Mouse (Mus musculus) liver, embryonic 14.5 days (tissue): ENCODE measurements at regions not wholly inside any gene's neighbourhood (a gene's known extent, or its start where the extent isn't known, plus 50 kb on each side); places are given as distances from the start of the nearest gene placed in this dataset.
"Not testable (repeated sequence)": the region's sequence is repeated elsewhere in the genome, so short reads cannot be mapped to it uniquely, and the experiment has no call there.

Source experiments
- ATAC-seq: fragments of 200-750 bp; cut with Nextera tagmentation; 2 replicates; pipeline ENCODE4 v1.8.0; 2017; ENCODE audit warnings: moderate number of reproducible peaks, mild to moderate bottlenecking, moderate library complexity; ENCODE audit not compliant: insufficient read depth
- DNase-seq, 3 experiments: peaks; one replicate each; pipeline ENCODE4 v3.0.0-alpha.2; 2012 to 2013; ENCODE audit warnings: low read depth in 3 of 3, low spot score in 3 of 3
- H3K27ac ChIP-seq: fragments of 300-500 bp; sonication (generic); 2 replicates; pipeline ENCODE4 v1.5.1; 2014; ENCODE audit warnings: moderate library complexity, mild to moderate bottlenecking, control low read depth, inconsistent platforms
- H3K27me3 ChIP-seq: fragments of 300-500 bp; sonication (generic); 2 replicates; pipeline ENCODE4 v1.6.1; 2014; ENCODE audit warnings: mild to moderate bottlenecking, low read length, moderate library complexity; ENCODE audit not compliant: control insufficient read depth, insufficient read depth
- H3K36me3 ChIP-seq: fragments of 300-500 bp; sonication (generic); replicated peaks from 2 replicates; pipeline ENCODE4 v1.6.1; 2014; ENCODE audit warnings: low read depth; ENCODE audit not compliant: control insufficient read depth, insufficient read depth
- H3K4me1 ChIP-seq, 2 experiments: fragments of 200-500 bp in 1 of 2; fragments of 300-500 bp in 1 of 2; sonication (generic) in 1 of 2; replicated peaks; 2 replicates each; pipeline ENCODE4 v1.6.1; 2012 to 2014; ENCODE audit warnings: antibody characterized with exemption in 1 of 2, inconsistent platforms in 1 of 2, low read length in 1 of 2; ENCODE audit not compliant: control insufficient read depth in 2 of 2, insufficient read depth in 2 of 2
- H3K4me2 ChIP-seq: fragments of 300-500 bp; sonication (generic); 2 replicates; pipeline ENCODE4 v1.6.1; 2014; ENCODE audit warnings: low read depth, mild to moderate bottlenecking, control low read depth, moderate library complexity
- H3K4me3 ChIP-seq, 2 experiments: fragments of 200-500 bp in 1 of 2; fragments of 300-500 bp in 1 of 2; sonication (generic) in 1 of 2; 2 replicates each; pipeline ENCODE4 v1.5.1; 2012 to 2014; ENCODE audit warnings: low read depth in 2 of 2, low read length in 2 of 2, mild to moderate bottlenecking in 2 of 2, control low read depth in 1 of 2, inconsistent platforms in 1 of 2, moderate library complexity in 1 of 2; ENCODE audit not compliant: insufficient read depth in 1 of 2
- H3K9ac ChIP-seq: fragments of 300-500 bp; sonication (generic); replicated peaks from 2 replicates; pipeline ENCODE4 v1.6.1; 2014; ENCODE audit warnings: mild to moderate bottlenecking, control low read depth, moderate library complexity
- H3K9me3 ChIP-seq: fragments of 300-500 bp; sonication (generic); 2 replicates; pipeline ENCODE4 v1.6.1; 2016; ENCODE audit warnings: low read length, mixed read lengths; ENCODE audit not compliant: control insufficient read depth
- CTCF ChIP-seq: IDR thresholded peaks from 2 replicates; pipeline ENCODE4 v1.5.1; 2016; ENCODE audit warnings: antibody characterized with exemption, low read depth, control low read depth
- EP300 ChIP-seq: IDR thresholded peaks from 2 replicates; pipeline ENCODE4 v1.6.1; 2016; ENCODE audit warnings: antibody characterized with exemption, low read depth
- WGBS: fragments of 180-500 bp; shearing (Covaris S2); extraction: QIAGEN DNeasy Blood & Tissue Kit; methylation state at CpG from one replicate; pipeline ENCODE4 v1.1.7; 2014; ENCODE audit not compliant: insufficient replicate concordance; 5-methylcytosine and 5-hydroxymethylcytosine counted together

DNA sequence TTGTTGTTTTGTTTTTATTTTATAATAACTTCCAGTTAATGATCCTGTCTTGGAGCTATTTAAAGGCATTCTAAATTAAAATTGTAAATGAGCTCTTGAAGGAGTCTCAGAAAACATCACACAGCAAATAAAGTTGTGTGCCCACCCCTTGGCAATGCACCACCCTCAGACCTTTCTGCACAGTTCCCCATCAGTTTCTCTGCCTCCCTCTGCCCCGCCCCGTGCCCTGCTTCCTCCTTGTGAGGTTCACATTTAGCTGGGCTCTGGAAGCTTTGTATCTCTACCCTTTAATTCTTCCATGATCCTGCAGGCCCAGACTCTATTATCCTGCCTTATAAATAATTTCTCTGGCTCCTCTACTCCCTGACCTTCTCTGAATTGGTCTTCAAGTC lies 149.7 kb downstream of the Gm5426 start:
- TF ChIP-seq EP300 (no peak), CTCF (no peak)
- Histone ChIP-seq H3K27me3 (no peaks in the 10 kb centered on the region), H3K4me2 (no peak overlapping the region), H3K9ac (no peak overlapping the region), H3K27ac (no peak overlapping the region), H3K4me1 (no peaks in the 10 kb centered on the region), H3K36me3 (no peaks in the 10 kb centered on the region), H3K9me3 (no peaks in the 10 kb centered on the region), H3K4me3 (no peak overlapping the region)
- DNase-seq = no peak
- 29% methylated on average over 2 of the region's 2 CpGs for WGBS
- ATAC-seq = no peak

DNA sequence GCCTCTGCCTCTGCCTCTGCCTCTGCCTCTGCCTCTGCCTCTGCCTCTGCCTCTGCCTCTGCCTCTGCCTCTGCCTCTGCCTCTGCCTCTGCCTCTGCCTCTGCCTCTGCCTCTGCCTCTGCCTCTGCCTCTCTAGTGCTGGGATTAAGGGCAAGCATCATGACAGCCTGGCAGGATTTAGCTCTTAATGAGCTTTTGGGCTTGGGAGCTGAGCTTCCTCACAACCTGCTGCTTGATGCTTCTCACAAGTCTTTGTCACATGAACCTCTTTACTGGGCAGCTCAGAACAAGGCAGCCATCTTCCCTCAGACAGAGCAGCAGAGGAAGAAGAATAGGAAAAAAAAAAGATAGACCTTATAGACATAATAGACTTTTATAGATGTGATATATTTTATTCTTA lies 152.6 kb downstream of the Gm5426 start:
- DNase-seq, H3K27me3 ChIP-seq, ATAC-seq, H3K4me1 ChIP-seq, H3K9me3 ChIP-seq, H3K9ac ChIP-seq, H3K27ac ChIP-seq, H3K36me3 ChIP-seq, H3K4me3 ChIP-seq, H3K4me2 ChIP-seq: not testable (repeated sequence)

DNA sequence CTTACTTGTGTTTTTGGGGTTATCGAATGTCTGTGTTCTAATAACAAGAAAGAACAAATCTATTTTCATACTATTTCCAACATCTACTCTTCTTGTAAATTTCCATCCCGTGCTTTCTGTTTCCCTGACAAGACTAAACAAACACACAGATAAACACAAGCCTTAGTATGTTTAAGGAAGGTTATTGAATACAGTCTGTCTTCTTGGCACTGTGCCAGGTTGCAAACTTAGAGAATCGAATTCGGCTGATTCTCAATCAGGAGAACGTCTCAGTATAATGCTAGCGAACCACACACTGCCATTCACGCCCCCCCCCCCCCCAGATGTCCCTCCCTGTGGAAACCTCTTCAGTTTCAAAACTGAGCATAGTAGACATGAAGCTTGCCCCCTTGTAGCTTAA lies 157.2 kb downstream of the Gm5426 start:
- 60% methylated on average over 7 of the region's 7 CpGs for WGBS
- Histone ChIP-seq H3K9ac (no peak overlapping the region), H3K27me3 (no peaks in the 10 kb centered on the region), H3K36me3 (no peaks in the 10 kb centered on the region), H3K9me3 (no peaks in the 10 kb centered on the region), H3K4me3 (no peak overlapping the region), H3K27ac (no peak overlapping the region), H3K4me2 (no peak overlapping the region), H3K4me1 (no peaks in the 10 kb centered on the region)
- ATAC-seq (no peak), DNase-seq (no peak)
- no peak for TF ChIP-seq CTCF
- no peak for TF ChIP-seq EP300

DNA sequence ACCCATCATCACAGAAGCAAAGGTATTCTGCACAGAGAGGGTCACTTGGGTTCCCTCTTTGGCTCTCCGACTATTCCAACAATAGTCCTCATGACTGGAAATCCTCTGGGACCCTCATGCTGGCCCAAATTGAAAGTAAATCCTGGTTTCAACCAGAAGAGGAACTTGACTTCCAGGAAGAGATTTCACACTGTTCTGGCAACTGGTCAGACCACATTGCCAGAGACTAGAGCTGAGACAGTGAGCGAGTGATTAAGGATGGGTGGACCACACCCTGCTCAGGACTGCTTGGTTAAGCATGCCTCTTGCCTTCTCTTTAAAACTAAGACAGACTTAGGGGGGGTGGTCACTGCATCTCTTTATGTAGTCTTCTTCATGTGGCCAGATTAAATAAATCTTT lies 158.3 kb downstream of the Gm5426 start:
- H3K36me3 ChIP-seq = no peaks in the 10 kb centered on the region
- no peak for DNase-seq

DNA sequence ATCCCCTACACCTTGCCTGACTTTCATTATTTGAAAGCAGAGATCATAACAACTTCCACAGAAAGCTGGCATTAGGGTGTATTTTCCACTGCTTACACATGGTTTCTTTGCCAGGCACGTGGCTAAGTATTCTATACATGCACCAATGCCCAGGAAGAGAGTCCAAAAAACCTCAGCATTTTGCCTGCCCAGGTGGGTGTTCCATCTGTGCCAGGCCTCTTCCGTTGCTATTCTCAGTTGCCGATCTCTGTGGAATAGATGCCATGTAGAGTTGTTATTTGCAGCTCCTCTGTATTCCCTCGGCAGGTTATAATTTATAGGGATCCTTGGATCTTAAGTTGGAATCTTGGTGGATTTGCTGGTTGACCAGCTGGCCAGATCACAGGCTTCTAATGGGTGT lies 161.3 kb downstream of the Gm5426 start:
- 68% methylated on average over 4 of the region's 4 CpGs for WGBS
- H3K9ac ChIP-seq = no peak overlapping the region
- no peaks in the 10 kb centered on the region for H3K36me3 ChIP-seq
- H3K4me3 ChIP-seq = no peak overlapping the region
- ATAC-seq (no peak), DNase-seq (no peak)
- no peaks in the 10 kb centered on the region for H3K27me3 ChIP-seq
- no peaks in the 10 kb centered on the region for H3K4me1 ChIP-seq
- no peak overlapping the region for H3K4me2 ChIP-seq
- no peak overlapping the region for H3K27ac ChIP-seq
- TF ChIP-seq EP300 = no peak
- no peak for TF ChIP-seq CTCF
- no peaks in the 10 kb centered on the region for H3K9me3 ChIP-seq

More for the DNA sequence above, 158.3 kb downstream of the Gm5426 start:
- Histone ChIP-seq H3K9me3 (no peaks in the 10 kb centered on the region), H3K4me2 (no peak overlapping the region), H3K4me1 (no peaks in the 10 kb centered on the region), H3K27me3 (no peaks in the 10 kb centered on the region), H3K4me3 (no peak overlapping the region), H3K27ac (no peak overlapping the region), H3K9ac (no peak overlapping the region)
- TF ChIP-seq EP300 = no peak
- no peak for TF ChIP-seq CTCF
- no peak for ATAC-seq
- WGBS = 38% methylated on average over 2 of the region's 2 CpGs

DNA sequence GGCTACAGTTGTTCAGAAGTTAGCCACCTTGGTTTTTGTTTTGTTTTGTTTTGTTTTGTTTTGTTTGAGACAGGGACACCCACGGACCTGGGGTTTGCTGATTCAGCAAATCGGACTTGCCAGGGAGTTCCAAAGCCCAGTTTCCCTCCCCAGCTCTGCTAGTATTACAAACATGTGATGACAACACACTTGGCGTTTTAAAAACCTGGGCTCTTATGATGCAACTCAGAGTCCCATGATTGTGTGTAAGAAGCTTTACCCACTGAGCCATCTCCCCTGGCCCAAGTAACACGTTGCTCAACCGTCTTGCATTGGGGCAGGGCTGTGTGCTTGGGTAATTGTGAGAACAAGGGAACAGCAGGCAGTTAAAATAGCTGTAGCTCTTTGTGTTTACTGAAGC lies 162.2 kb downstream of the Gm5426 start:
- H3K4me3 ChIP-seq = no peak overlapping the region
- H3K4me1 ChIP-seq = no peaks in the 10 kb centered on the region
- no peaks in the 10 kb centered on the region for H3K9me3 ChIP-seq
- no peaks in the 10 kb centered on the region for H3K36me3 ChIP-seq
- peak in 1 of 3 experiments; percentile 7 for DNase-seq
- H3K27me3 ChIP-seq = no peaks in the 10 kb centered on the region
- no peak overlapping the region for H3K27ac ChIP-seq
- no peak overlapping the region for H3K4me2 ChIP-seq
- no peak overlapping the region for H3K9ac ChIP-seq
- WGBS = 56% methylated on average over 5 of the region's 5 CpGs
- ATAC-seq = no peak
- TF ChIP-seq EP300 (no peak), CTCF (no peak)
